Mouse (Mus musculus) olfactory bulb, adult 2 months (tissue): Measurements from ENCODE around the gene Vwce. TPM values are rescaled to one million over a fixed set of nuclear protein-coding genes. Genes with fewer than 3 reads are reported as not detected.

Experiments used
- H3K27ac ChIP-seq: fragments of 200-500 bp; 2 replicates; pipeline ENCODE4 v1.5.1; 2012; ENCODE audit warnings: low read depth, low read length; ENCODE audit not compliant: insufficient read depth
- H3K4me1 ChIP-seq: fragments of 200-500 bp; 2 replicates; pipeline ENCODE4 v1.6.1; 2012; ENCODE audit warnings: low read length; ENCODE audit not compliant: control insufficient read depth, insufficient read depth
- H3K4me3 ChIP-seq: fragments of 200-500 bp; 2 replicates; pipeline ENCODE4 v1.5.1; 2012; ENCODE audit warnings: mild to moderate bottlenecking, low read depth, low read length, moderate library complexity; ENCODE audit not compliant: insufficient read depth
- CTCF ChIP-seq: fragments of 200-500 bp; IDR thresholded peaks from 2 replicates; pipeline ENCODE4 v1.5.1; 2012; ENCODE audit warnings: low read depth, mild to moderate bottlenecking, low read length, moderate library complexity; ENCODE audit not compliant: insufficient read depth
- POLR2A ChIP-seq: fragments of 200-500 bp; IDR thresholded peaks from 2 replicates; pipeline ENCODE4 v1.6.1; 2012; ENCODE audit warnings: mild to moderate bottlenecking, low read depth, low read length, moderate library complexity; ENCODE audit not compliant: insufficient read depth
- WGBS: fragments of 180-500 bp; shearing (Covaris S2); methylation state at CpG from one replicate; pipeline ENCODE4 v1.1.7; 2018; 5-methylcytosine and 5-hydroxymethylcytosine counted together
- polyA plus RNA-seq: library from polyadenylated mRNA; stranded (reverse); fragments of >200 nt; gene quantifications from 2 replicates; pipeline ENCODE4 v1.2.4, GENCODE M21; 2012; ENCODE audit warnings: low replicate concordance; ENCODE audit not compliant: missing spikeins, insufficient read depth, insufficient read length

The Vwce gene
- polyA plus RNA-seq, 1 experiment, result not detected

DNA sequence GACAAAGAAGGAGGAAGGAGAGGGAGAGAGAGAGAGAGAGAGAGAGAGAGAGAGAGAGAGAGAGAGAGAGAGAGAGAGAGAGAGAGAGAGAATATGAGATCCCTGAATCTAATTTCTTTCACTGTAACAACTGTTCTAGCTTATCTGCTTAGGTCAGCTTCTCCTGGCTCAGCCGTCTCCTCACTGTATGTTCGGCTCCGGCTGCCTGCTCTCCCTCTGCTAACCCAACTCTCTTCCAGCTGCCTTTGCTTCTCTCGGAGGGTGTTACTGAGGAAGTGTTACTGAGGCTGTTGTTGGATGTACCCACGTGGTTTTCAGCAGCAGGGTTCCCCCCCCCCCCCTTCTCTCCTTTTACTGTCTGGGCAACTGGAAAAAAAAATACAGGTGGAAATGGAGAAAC is 6.1 kb downstream of the Vwce start:
- WGBS, result 2% methylated on average over 5 of the region's 5 CpGs
- TF ChIP-seq CTCF (no peak), POLR2A (no peak)
- no peak overlapping the region for H3K4me3 ChIP-seq
- no peak overlapping the region for H3K27ac ChIP-seq
- peaks cover 5% of the 10 kb centered on the region for H3K4me1 ChIP-seq

DNA sequence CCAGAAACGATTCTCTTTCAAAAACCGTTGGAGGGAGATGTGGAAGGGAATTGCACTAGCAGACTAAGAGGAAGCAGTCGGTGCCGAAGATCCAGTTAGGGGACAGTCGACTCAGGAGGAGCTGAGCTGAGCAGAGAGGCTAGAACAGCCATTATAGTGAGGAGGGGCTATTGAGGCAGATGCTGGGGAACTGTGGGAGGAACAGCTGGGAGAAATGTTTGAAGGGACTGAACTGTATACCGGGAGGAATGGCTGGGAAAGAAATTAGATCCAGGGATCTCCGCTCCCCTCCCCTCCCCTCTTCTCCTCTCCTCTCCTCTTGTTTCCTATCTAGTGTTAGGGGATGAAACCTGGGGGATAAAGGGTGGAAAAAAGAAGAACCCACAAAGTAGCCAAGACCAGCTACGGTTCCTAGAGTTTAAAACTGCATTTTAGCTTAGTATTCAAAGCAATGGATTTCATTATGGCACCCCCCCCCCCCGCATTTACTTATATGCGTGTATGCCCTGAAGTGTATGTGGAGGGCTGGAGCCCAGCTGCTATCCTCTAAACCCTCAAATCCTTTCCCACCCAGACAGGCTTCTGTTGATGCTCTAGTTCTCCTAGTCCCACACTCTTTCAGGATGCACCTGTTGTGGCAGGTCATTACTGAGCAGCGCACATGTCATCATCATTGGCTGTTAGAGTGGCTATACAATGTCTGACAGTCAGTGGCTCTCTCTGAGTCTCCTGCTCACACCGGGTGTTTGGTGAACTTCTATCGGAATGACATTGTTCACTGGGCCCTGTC is 6.8 kb downstream of the Vwce start:
- 39% methylated on average over 13 of the region's 13 CpGs for WGBS
- Histone ChIP-seq H3K27ac (no peak overlapping the region), H3K4me3 (no peak overlapping the region), H3K4me1 (peaks cover 2% of the 10 kb centered on the region; the same call in 1 of the 2 replicates)
- TF ChIP-seq CTCF (no peak), POLR2A (no peak)

DNA sequence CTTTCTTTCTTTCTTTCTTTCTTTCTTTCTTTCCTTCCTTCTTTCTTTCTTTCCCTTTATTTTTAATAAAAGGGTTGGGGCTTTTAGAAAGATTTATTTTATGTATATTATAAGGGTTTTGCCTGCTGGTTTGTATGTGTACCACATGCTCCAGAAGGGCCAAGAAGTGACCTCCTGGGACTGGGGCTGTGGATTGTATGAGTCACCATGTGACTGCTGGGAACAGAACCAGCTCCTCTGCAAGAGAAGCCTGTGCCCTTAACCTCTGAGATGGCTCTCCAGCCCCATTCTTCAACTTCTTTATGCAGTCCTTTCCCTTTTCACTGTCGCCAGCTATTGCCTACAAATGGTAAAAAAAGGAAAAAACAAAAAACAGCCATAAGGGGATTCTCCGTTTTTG is 11.6 kb downstream of the Vwce start:
- TF ChIP-seq POLR2A, result no peak
- TF ChIP-seq CTCF, result no peak
- WGBS, result 91% methylated on average over 2 of the region's 2 CpGs
- no peaks in the 10 kb centered on the region for H3K4me1 ChIP-seq
- no peak overlapping the region for H3K4me3 ChIP-seq
- no peak overlapping the region for H3K27ac ChIP-seq

DNA sequence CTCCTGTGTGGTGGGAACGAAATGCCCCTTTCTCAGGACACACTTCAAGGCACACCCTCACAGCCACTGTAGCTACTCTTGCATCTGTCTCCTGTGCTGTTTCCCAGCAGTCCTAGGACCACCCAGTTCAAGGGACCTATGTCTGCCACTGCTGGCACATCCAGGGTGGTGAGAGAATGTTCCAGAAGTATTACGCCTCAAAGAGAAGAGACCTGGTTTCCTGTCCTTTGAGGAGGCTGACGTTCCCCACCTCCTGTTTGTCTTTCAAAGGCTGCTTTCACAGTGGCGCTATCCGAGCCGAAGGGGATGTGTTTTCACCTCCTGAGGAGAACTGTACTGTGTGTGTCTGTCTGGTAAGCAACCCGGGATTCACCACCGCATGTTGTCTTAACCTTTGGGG is 14.1 kb downstream of the Vwce start:
- H3K27ac ChIP-seq, result no peak overlapping the region
- no peak overlapping the region for H3K4me3 ChIP-seq
- no peak for TF ChIP-seq CTCF
- TF ChIP-seq POLR2A, result no peak
- no peaks in the 10 kb centered on the region for H3K4me1 ChIP-seq
- 73% methylated on average over 8 of the region's 8 CpGs for WGBS

DNA sequence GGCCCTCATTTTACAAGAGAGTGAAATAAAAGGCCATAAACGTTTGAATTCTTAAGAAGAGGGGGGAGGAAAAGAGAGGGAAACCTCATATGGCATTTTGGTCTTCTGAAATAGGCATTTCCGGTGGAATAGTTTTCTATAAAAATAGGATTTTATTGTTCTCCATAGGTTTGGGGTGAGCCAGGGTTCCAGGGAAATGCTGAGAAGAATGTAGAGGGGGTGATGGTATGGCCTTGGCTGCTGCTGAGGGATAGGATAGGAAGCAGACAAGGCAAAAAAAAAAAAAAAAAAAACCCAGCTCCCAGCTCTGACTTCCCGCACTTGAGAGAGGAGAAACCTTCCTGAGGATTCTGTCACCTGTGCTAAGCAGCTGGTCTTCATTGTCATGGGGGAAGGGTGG is 22.0 kb downstream of the Vwce start:
- Histone ChIP-seq H3K4me1 (no peaks in the 10 kb centered on the region), H3K4me3 (no peak overlapping the region), H3K27ac (no peak overlapping the region)
- TF ChIP-seq POLR2A, result no peak
- no peak for TF ChIP-seq CTCF
- 66% methylated on average over 3 of the region's 3 CpGs for WGBS

DNA sequence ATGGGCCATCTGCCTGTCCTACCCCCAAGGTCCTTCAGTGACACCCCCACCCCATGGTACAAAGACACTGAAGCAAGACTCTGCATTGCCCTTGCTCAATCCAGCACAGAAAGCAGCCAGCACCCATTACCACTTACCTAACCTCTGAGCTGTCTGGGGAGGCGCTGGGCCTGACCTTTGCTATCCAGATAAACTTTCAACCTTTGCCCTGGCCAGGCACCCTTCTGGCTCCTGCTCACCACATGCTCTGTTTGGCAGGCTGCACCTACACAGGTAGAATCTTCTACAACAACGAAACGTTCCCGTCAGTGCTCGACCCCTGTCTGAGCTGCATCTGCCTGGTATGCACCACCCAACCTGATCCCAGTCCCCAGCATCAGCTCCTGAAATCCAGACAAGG is 23.7 kb downstream of the Vwce start:
- no peak overlapping the region for H3K27ac ChIP-seq
- H3K4me1 ChIP-seq, result no peaks in the 10 kb centered on the region
- TF ChIP-seq CTCF (no peak), POLR2A (no peak)
- WGBS, result 93% methylated on average over 5 of the region's 5 CpGs
- H3K4me3 ChIP-seq, result no peak overlapping the region

DNA sequence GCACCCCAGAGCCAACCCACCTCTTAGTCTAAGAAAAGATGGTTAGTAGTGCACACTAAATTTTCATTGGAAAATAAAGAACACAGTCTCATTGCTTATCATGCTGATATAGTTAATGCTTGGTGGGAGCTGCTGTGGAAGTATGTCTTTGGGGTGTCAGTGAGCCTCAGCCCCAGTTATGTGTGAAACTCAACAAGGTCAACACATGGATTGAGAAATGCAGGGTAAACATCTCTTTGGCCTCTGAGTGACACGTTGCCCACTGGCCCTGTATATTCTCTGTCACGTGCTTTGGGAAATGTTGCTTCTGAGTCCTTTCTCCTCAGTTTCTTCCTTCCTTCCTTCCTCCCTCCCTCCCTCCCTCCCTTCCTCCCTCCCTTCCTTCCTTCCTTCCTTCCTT is 24.4 kb downstream of the Vwce start:
- 73% methylated on average over 2 of the region's 2 CpGs for WGBS
- TF ChIP-seq CTCF (no peak), POLR2A (no peak)
- Histone ChIP-seq H3K4me1 (no peaks in the 10 kb centered on the region), H3K27ac (no peak overlapping the region), H3K4me3 (no peak overlapping the region)

DNA sequence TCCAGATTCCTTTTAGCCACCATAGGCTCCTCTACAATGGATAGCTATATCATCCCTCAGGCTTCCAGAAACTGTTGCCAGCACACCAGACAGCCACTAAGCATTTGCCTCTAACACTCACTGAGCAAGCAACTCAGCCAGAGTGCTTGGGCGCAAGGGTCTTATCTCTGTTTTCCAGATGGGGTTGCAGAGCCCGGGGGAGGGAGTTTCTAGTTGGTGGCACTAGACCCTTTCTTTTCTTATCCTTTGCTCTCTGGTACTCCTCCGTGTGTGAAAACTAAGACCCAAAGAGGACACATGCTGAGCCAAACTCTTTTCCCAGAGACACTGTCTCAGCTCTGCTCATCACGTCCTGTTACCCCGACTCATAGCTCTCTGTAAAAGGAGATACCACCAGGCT is 27.4 kb downstream of the Vwce start:
- no peaks in the 10 kb centered on the region for H3K4me1 ChIP-seq
- WGBS, result 81% methylated on average over 5 of the region's 5 CpGs
- TF ChIP-seq CTCF (no peak), POLR2A (no peak)

DNA sequence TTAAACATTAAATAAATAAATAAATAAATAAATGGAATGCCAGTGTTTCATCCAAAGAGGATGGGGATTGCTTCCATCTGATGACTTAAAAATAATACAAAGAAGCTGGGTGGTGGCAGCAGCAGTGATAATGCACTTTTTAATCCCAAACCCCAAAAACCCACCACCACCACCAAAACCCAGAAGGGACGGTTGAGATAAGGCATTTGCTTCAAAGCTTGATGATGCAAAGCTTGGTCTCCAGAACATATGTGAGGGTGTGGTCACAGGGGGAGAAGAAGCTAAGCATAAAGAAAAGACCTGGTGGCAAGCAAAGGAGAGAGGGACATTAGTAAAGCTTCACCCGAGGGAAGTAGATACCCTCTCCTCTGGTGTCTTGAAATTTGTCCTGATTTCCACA is 27.9 kb downstream of the Vwce start:
- WGBS, result 90% methylated on average over 2 of the region's 2 CpGs
- Histone ChIP-seq H3K4me3 (no peak overlapping the region), H3K27ac (no peak overlapping the region), H3K4me1 (no peaks in the 10 kb centered on the region)
- TF ChIP-seq CTCF (no peak), POLR2A (no peak)

More for the DNA sequence above, 27.4 kb downstream of the Vwce start:
- no peak overlapping the region for H3K4me3 ChIP-seq
- no peak overlapping the region for H3K27ac ChIP-seq
